Mouse (Mus musculus) brain, embryonic 14.5 days (tissue): ENCODE data around the gene B4galt2.

ENCODE experiments used
- CTCF ChIP-seq: fragments of 200-500 bp; IDR thresholded peaks from 2 replicates; pipeline ENCODE4 v1.5.1; 2012; ENCODE audit warnings: inconsistent platforms, mild to moderate bottlenecking, moderate library complexity, borderline replicate concordance; ENCODE audit not compliant: insufficient read depth, insufficient read length; ENCODE audit errors: extremely low read depth
- POLR2A ChIP-seq: fragments of 200-500 bp; IDR thresholded peaks from 2 replicates; pipeline ENCODE4 v1.6.1; 2012; ENCODE audit warnings: mild to moderate bottlenecking, inconsistent platforms, borderline replicate concordance; ENCODE audit not compliant: poor library complexity, insufficient read depth, insufficient read length, severe bottlenecking; ENCODE audit errors: extremely low read depth

- TF ChIP-seq CTCF (no peak), POLR2A (no peak)
These were observed 46.1 kb upstream of the B4galt2 start, which contains the start of gene Artn for GRCm38 (mm10) chr4:117929391-117929881.
